Comparison of ENCODE assay signal across 8 mouse cellular contexts in genomic region chr1:156558024-156558930, GRCm38 (mm10). TPM values are rescaled to one million over a fixed set of nuclear protein-coding genes. Genes with fewer than 3 reads are reported as not detected.
DNase-seq lines count a peak whose midpoint lies in the region; ATAC-seq lines count a peak whose summit lies in the region.

Gene Abl2 (plus strand): TSS chr1:156558786.

- peak; percentile 97 for ATAC-seq in hindbrain, embryonic 13.5 days (ENCODE audit: low FRiP score)

- peaks cover 22% of the 10 kb centered on the region for H3K4me1 ChIP-seq in hindbrain, embryonic 13.5 days (replicated peaks)

- H3K27me3 ChIP-seq in hindbrain, embryonic 13.5 days, result no peaks in the 10 kb centered on the region

- peak within 1 kb of the TSS; percentile 99 for H3K27ac ChIP-seq in hindbrain, embryonic 13.5 days

- no peaks in the 10 kb centered on the region for H3K9me3 ChIP-seq in hindbrain, embryonic 13.5 days

- peak; percentile 96 for DNase-seq in NIH3T3 (ENCODE audit: low read depth)
- DNase-seq in cerebellum, postnatal 10 days, result peak; percentile 94 to 96
- DNase-seq in frontal cortex, postnatal 14 days (ENCODE audit: low spot score in 2 of 2), result peak; percentile 77 to 82
- DNase-seq in layer of hippocampus, postnatal 36 days, result peak; percentile 85 to 89
- peak; percentile 92 for DNase-seq in lung, postnatal 36 days
- DNase-seq in retina, postnatal 1 day, result peak; percentile 96
- DNase-seq in urinary bladder, adult 18-20 months (ENCODE audit: low spot score in 2 of 2), result peak; percentile 80 to 82

- no peaks in the 10 kb centered on the region for H3K36me3 ChIP-seq in hindbrain, embryonic 13.5 days

- WGBS in hindbrain, embryonic 13.5 days, result 9% methylated on average over 60 of the region's 60 CpGs

- peak within 1 kb of the TSS; percentile 92 for H3K4me3 ChIP-seq in hindbrain, embryonic 13.5 days

- peak within 1 kb of the TSS; percentile 55 for H3K4me2 ChIP-seq in hindbrain, embryonic 13.5 days

- peak within 1 kb of the TSS; percentile 97 for H3K9ac ChIP-seq in hindbrain, embryonic 13.5 days

RNA-seq across cellular contexts. Expression of gene Abl2, which starts in this region (rescaled TPM):
- 5.8 and 6.7 TPM in 2 replicates for polyA plus RNA-seq in hindbrain, embryonic 13.5 days (2015; fragmentation: Nextera tagmentation; extraction: Ambion mirVana)
- total RNA-seq in layer of hippocampus, postnatal 36 days (2021), result 10 to 100 TPM; 89.1 to 89.3 TPM

Comparison
In these comparisons a context has a peak if more than half of its experiments do, and no peak if none do; other contexts are left out.
1. Peak in every context shown above with its lines: DNase-seq, ATAC-seq, H3K4me3 ChIP-seq and H3K27ac ChIP-seq.